Mouse (Mus musculus) mesoderm, embryonic 11.5 days (tissue): Measurements from ENCODE around the gene Cog2.

Experiments
- DNase-seq: peaks from one replicate; pipeline ENCODE4 v3.0.0-alpha.2; 2012; ENCODE audit warnings: low read depth, low spot score

Cog2 gene

GRCm38 (mm10) chr8:124520249-124521080 lies at the start of gene Cog2:
Gene Cog2 (plus strand): TSS chr8:124520767.
- DNase-seq: peak; percentile 95

- DNase-seq: no peak
Measured at GRCm38 (mm10) chr8:124475690-124476089, 44.9 kb upstream of the Cog2 start.

GRCm38 (mm10) chr8:124476701-124477100 lies 43.9 kb upstream of the Cog2 start:
- peak; percentile 31 for DNase-seq

GRCm38 (mm10) chr8:124479251-124479650 lies 41.3 kb upstream of the Cog2 start:
- DNase-seq: no peak

GRCm38 (mm10) chr8:124480321-124480720 lies 40.2 kb upstream of the Cog2 start:
- no peak for DNase-seq

- no peak for DNase-seq
Measured at GRCm38 (mm10) chr8:124482790-124483189, 37.8 kb upstream of the Cog2 start.

- DNase-seq: no peak
Measured at GRCm38 (mm10) chr8:124483356-124484115, 37.0 kb upstream of the Cog2 start.

- no peak for DNase-seq
Measured at GRCm38 (mm10) chr8:124489311-124489710, 31.3 kb upstream of the Cog2 start.

GRCm38 (mm10) chr8:124489786-124490185 lies 30.8 kb upstream of the Cog2 start:
- no peak for DNase-seq

GRCm38 (mm10) chr8:124494397-124494796 lies 26.2 kb upstream of the Cog2 start:
- DNase-seq: no peak

- no peak for DNase-seq
Measured at GRCm38 (mm10) chr8:124494955-124495354, 25.6 kb upstream of the Cog2 start.

GRCm38 (mm10) chr8:124495676-124496075 lies 24.9 kb upstream of the Cog2 start:
- DNase-seq: peak; percentile 34

- DNase-seq: no peak
Measured at GRCm38 (mm10) chr8:124496266-124496665, 24.3 kb upstream of the Cog2 start.

GRCm38 (mm10) chr8:124496871-124497270 lies 23.7 kb upstream of the Cog2 start:
- no peak for DNase-seq

GRCm38 (mm10) chr8:124498398-124498797 lies 22.2 kb upstream of the Cog2 start:
- no peak for DNase-seq

- no peak for DNase-seq
Measured at GRCm38 (mm10) chr8:124499236-124499937, 21.2 kb upstream of the Cog2 start.

GRCm38 (mm10) chr8:124499938-124500239 lies 20.7 kb upstream of the Cog2 start:
- no peak for DNase-seq

- DNase-seq: no peak
Measured at GRCm38 (mm10) chr8:124505626-124506025, 14.9 kb upstream of the Cog2 start.

- no peak for DNase-seq
Measured at GRCm38 (mm10) chr8:124507572-124508320, 12.8 kb upstream of the Cog2 start.

GRCm38 (mm10) chr8:124508321-124508695 lies 12.3 kb upstream of the Cog2 start:
- no peak for DNase-seq

GRCm38 (mm10) chr8:124509156-124509555 lies 11.4 kb upstream of the Cog2 start:
- no peak for DNase-seq

GRCm38 (mm10) chr8:124516039-124516438 lies 4.5 kb upstream of the Cog2 start:
- DNase-seq: no peak
